Mouse (Mus musculus): ENCODE results near the gene Slc51a. TPM values are rescaled to one million over a fixed set of nuclear protein-coding genes. Genes with fewer than 3 reads are reported as not detected.
"Not testable (repeated sequence)": the region's sequence is repeated elsewhere in the genome, so short reads cannot be mapped to it uniquely, and the experiment has no call there.

The Slc51a gene
- total RNA-seq, 4 experiments from 2014 or later, result not detected

GRCm38 (mm10) chr16:32468488-32468887, 19.2 kb downstream of the Slc51a start:
- DNase-seq (ENCODE audit: low spot score in 2 of 2), result no peak

- DNase-seq (ENCODE audit: low spot score in 2 of 2), result no peak
Observed at GRCm38 (mm10) chr16:32464908-32465307, 22.8 kb downstream of the Slc51a start.

DNA sequence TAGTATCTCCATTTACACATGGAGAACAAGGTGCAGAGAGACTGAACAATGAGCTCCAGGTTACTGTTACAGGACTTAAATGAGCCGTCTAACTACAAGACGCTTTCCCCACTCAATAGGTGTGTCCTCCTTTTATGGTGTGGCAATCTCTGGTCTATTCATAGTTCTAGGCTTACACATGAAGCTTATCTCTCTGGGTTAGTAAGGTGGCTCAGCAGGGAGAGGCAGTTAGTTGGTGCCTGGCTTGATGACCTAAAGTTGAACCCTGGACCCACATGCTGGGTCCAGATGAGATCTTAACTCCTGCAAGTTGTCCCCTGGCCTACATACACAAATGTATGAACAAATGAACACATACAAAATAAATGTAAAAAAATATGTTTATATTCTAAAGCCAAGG, 24.3 kb downstream of the Slc51a start:
- no peak for DNase-seq (ENCODE audit: low spot score in 2 of 2)

DNA sequence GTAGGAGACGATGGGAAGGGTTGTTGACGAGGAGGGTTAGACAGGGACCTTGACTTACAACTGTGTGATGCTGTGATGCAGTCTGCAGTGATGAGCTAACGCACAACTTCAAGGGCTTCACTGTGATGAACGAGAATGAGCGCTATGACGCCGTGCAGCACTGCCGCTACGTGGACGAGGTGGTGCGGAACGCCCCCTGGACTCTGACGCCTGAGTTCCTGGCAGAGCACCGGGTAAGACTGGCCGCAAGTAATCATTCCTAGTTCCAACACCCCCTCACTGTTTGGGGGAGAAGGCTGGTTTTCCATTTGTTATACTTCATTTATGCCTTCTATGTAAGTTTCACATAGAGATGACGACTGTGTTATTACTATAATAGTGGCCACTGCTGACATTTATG, 24.7 kb downstream of the Slc51a start:
- DNase-seq (ENCODE audit: low spot score in 2 of 2), result no peak

DNA sequence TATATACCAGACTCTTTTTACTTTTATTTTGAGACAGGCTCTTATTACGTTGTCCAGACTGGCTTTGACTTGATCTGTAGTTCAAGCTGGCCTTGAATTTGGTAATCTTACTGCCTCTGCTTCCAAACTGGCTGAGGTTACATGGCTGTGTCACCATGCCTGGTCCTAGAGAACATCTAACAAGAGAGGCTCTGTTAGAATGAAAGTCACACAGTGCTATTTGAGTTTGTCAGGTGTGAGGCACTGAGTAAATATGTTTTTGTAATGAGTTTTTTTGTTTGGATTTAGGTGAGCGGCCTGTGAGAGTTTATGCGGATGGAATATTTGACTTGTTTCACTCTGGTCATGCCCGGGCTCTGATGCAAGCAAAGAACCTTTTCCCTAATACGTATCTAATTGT, 26.0 kb downstream of the Slc51a start:
- no peak for DNase-seq (ENCODE audit: low spot score in 2 of 2)

DNA sequence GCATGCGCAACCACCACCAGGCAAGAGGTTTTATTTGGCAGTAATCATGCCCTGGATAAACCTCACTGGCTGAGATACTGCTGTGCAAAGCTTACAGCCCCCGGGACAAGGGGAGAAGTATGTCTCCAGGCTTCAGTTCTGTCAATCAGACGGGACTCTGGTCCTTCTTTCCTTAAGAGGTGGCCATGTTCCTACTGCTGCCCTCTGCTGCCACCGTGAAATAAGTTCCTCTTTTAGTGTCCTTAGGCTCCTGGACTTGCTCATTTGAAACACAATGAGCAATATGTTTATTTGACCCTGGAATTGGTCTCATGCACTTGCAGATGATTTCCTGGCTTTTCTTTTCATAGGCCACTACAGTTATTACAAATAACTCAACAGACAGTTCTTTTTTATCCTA, 27.2 kb downstream of the Slc51a start:
- DNase-seq (ENCODE audit: low spot score in 2 of 2), result no peak

DNA sequence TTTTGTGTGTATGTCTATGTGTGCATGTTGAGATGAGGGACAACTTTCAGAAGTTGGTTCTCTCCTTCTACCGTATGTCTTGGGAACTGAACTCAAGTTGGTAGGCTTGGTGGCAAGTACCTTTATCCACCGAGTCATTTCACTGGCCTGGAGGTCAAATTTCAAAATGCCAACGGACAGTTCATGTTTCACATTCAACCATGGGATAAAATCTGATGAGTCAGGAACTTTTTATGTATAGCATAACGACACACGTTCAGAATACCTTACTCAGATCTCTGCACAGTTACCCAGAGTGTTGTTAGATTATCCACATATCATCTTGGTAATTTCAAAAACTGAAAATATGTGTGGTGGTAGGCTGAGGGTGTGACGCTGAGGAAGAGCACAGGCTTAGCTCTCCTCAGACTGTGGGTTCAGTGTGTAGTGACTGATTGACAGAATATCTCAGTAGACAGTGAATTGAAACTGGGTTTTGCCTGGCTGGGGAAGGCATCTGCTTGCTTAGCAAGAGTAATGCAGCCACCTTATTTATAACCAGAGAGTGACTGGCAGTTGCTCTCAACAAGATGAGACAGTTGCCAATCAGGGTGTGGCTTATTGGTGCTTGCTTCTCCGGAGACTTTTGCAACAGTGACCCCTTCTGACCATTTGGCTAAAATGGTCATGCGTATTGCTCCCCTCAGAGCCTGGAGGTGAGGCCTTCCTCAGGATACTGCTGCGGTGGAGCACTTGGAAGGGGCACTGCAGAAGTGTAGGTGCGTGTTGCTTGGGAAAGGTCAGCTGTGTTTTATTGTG, 29.9 kb downstream of the Slc51a start:
- peak; percentile 72 for DNase-seq (ENCODE audit: low spot score in 2 of 2)

DNA sequence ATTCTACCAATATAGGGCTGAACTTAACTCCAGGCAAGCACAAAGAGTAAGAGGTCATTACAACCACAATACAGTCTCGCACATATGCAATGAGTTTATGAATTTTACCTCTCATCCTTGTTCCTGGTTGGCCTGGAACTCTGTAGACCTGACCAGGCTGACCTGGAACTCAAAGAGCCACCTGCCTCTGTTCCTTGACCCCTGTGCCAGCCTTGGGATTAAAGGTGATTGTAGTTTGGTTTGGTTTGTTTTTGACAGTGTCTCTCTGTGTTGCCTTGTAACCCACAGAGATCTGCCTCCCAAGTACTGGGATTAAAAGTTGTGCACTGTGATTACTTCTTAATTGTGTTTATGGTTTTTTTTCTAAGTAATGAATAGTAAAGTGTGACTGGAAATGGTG, 30.9 kb downstream of the Slc51a start:
- no peak for DNase-seq (ENCODE audit: low spot score in 2 of 2)

DNA sequence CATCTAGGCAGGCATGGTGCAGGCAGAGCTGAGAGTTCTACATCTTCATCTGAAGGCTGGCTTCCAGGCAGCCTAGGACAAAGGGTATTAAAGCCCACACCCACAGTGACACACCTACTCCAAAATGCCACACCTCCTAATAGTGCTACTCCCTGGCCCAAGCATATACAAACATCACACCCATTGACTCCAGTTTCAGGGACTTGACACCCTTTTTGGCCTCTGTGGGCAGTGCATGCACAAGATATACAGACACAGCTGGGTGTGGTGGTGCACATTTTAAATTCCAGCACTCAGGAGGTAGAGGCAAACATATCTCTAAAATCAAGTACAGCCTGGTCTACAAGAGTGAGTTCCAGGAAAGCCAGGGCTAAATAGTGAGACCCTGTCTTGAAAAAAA, 31.6 kb downstream of the Slc51a start:
- DNase-seq (ENCODE audit: low spot score in 2 of 2), result no peak

DNA sequence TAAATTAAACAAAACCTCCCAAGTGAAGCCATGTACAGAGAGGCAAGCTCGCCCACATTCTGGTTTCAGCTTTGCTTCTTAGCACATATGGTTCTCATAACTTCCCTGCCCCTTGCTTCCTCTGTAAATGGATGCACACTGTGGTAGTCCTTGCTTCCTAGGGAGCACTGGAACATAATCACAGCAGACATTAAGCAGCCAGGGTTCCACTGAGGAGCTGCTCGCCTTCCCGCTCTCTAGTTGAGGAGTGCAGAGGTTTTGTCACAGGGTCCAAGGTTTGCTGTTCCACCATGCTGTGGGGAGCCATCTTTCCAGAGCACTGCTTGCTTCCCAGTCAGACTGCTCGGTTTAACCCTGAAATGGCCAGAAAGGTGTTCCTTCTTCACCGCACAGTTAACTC, 33.0 kb downstream of the Slc51a start:
- no peak for DNase-seq (ENCODE audit: low spot score in 2 of 2)

DNA sequence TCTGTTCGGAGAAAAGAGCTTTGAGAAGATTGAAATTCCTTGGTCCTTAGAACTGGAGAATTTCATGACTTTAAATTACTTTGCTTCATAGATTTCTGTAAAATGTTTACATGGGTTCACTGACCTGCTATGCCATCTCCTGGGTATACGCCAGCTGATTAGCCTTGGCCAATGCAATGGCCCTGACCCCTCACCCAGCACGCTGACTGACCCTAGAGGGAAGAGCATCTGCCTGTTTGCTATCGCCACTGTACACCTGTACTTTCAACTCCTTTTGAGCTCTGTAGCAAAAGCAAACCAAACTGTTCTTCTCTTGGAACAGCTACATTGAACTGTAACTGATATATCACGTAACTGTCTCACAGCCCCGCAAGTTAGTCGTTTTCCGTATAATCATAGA, 34.6 kb downstream of the Slc51a start:
- no peak for DNase-seq (ENCODE audit: low spot score in 2 of 2)

- no peak for DNase-seq (ENCODE audit: low spot score in 2 of 2)
Observed at GRCm38 (mm10) chr16:32450133-32450532, 37.5 kb downstream of the Slc51a start.

DNA sequence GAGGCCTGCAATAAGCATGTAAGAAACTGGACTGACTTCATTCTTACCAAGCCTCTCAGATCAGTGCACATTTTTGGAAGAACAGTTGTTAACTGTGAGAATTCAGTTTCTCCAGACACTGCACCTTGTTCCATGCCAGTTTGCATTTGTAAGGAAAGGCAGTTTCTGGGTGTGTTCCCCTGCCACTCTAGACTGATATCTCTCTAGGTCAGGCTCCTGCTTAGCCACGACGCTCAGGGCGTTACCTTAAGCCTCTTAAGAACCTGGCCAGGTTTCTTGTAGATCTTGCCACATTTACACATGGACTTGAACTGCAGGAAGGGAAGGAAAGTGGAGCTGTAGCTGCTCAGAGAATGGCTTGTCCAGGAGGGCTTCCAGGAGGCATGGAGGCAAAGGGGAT, 38.0 kb downstream of the Slc51a start:
- no peak for DNase-seq (ENCODE audit: low spot score in 2 of 2)

- DNase-seq (ENCODE audit: low spot score in 2 of 2), result no peak
Observed at GRCm38 (mm10) chr16:32446563-32447138, 41.0 kb downstream of the Slc51a start.

DNA sequence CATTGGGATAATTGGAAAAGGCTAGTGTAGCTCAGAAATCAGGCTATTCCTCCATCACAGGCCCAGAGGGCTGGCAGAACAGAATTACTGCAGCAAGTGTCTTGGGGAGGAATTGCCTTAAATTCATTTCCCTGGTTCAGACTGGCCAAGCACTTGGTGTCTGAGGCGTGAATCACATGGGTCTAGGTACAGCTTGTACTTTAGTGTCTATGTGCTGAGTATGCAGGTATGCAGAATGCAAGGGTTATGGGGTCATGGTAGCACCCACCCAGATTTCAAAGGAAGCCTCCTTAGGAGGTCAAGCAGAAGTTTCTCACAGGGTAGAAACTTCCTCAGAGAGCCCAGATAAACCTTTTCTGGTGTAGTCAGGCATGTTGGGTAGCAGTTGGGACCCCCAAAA, 42.1 kb downstream of the Slc51a start:
- no peak for DNase-seq (ENCODE audit: low spot score in 2 of 2)

DNA sequence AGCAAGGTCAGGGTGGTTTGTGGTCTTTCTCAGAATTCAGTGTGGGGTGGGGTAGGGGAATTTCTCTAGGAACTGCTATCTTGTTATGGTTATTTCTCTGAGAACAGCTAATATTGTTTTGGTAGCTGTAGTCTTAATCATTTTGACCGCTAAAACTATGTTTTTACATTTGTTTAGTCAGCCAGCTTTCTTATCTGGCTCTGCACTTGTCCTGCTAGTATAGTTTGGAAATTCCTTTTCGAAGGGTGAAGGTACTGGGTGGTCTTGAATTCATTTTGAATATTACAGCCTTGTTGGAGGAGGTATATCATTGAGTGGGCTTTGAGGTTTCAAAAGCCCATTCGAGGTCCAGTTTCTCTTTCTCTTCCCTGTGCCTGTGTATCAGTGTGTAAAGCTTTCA, 43.1 kb downstream of the Slc51a start:
- not testable (repeated sequence) for DNase-seq (ENCODE audit: low spot score in 2 of 2)

GRCm38 (mm10) chr16:32441432-32441831, 46.2 kb downstream of the Slc51a start:
- DNase-seq (ENCODE audit: low spot score in 2 of 2), result no peak

DNA sequence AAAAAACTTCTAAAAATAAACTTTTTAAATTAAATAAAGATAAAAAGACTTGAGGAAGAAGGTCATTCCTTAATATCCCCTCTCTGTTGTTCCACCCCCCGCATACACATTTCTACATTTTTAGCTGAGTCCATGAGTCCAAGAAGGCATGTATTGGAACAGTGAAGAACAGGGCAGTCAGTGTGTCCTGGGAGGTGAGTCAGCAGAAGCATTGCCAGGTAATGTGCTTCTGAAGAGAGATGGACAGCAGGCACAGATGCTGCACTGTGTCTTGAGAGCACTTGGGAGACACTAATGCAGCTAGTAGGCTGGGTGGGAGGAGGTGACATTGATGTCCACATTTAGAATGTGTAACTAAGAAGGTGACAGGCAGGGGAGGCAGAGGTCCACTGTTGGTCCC, 50.4 kb downstream of the Slc51a start:
- DNase-seq (ENCODE audit: low spot score in 2 of 2), result peak in 1 of 2 experiments; percentile 24

- no peak for DNase-seq (ENCODE audit: low spot score in 2 of 2)
Observed at GRCm38 (mm10) chr16:32436657-32437056, 51.0 kb downstream of the Slc51a start.

- DNase-seq (ENCODE audit: low spot score in 2 of 2), result no peak
Observed at GRCm38 (mm10) chr16:32434691-32435090, 53.0 kb downstream of the Slc51a start.

DNA sequence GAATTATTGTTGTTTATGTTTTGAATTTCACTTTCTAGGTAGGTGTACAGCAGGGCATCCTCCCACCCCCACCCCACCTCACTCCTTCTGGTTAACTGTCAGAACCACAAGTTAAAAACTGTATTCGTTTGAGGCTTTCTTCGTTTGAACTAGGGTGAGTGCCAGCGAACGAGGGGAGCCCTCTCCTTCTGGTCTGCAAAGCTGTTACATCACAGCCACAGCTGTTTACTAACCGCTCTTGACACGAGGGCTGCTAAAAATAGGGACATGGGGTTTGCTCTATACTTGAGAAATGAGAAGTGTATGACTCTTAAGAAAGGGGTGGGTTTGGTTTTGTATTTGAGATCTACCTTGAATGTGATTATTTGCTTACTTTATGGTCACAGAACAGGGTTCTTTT, 53.6 kb downstream of the Slc51a start:
- peak in 1 of 2 experiments; percentile 38 for DNase-seq (ENCODE audit: low spot score in 2 of 2)

DNA sequence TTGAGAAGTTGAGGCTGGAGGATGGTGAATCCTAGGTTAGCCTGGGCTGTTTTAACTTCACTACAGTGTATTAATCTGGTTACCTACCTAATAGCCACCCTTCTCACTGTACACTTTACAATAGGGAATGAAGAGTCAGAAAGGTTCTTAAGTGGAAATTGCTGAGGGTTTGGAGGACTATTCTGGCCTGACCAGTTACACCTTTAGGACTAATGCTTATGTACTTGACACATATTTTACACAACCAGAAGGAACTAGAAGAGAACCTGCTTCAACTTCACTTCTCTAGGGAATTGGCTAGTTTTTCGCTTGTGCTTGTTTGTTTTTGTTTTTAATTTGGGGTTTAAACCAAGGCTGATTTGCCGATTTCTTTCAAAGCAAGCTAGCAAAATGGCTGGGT, 54.5 kb downstream of the Slc51a start:
- DNase-seq (ENCODE audit: low spot score in 2 of 2), result no peak

DNA sequence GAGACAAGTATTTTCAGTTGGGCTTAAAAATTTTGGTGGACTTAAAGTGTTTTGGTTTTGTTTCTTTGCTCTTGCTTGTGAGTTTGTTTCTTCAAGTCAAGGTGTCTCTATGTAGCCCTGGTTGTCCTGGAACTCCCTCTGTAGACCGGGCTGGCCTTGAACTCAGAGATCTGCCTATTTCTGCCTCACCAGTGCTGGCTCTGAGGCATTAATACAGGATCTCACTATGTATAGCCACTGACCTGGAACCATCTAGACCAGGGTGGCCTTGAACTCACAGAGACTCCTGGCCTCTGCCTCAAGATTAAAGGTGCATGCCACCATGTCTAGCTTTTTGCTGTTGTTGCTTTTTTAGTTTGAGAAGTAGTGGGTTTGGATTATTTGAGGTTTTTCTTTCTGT, 55.8 kb downstream of the Slc51a start:
- no peak for DNase-seq (ENCODE audit: low spot score in 2 of 2)
